Mouse (Mus musculus) heart, embryonic 10.5 days (tissue): ENCODE results near the gene Henmt1. TPM values are rescaled to one million over a fixed set of nuclear protein-coding genes. Genes with fewer than 3 reads are reported as not detected.

Experiments
- DNase-seq: peaks from one replicate; pipeline ENCODE4 v3.0.0-alpha.2; 2017; ENCODE audit warnings: low spot score
- H3K27ac ChIP-seq: fragments of 300-500 bp; sonication (generic); 2 replicates; pipeline ENCODE4 v1.5.1; 2016; ENCODE audit warnings: mild to moderate bottlenecking
- H3K27me3 ChIP-seq: fragments of 300-500 bp; sonication (generic); 2 replicates; pipeline ENCODE4 v1.6.1; 2016; ENCODE audit warnings: mild to moderate bottlenecking; ENCODE audit not compliant: poor library complexity, insufficient read depth, severe bottlenecking
- H3K36me3 ChIP-seq: fragments of 300-500 bp; sonication (generic); 2 replicates; pipeline ENCODE4 v1.6.1; 2016; ENCODE audit warnings: mild to moderate bottlenecking, moderate library complexity
- H3K4me1 ChIP-seq: fragments of 300-500 bp; sonication (generic); 2 replicates; pipeline ENCODE4 v1.6.1; 2016; ENCODE audit warnings: mild to moderate bottlenecking
- H3K4me3 ChIP-seq: fragments of 300-500 bp; sonication (generic); 2 replicates; pipeline ENCODE4 v1.5.1; 2016; ENCODE audit warnings: mild to moderate bottlenecking, moderate library complexity
- H3K9me3 ChIP-seq: fragments of 300-500 bp; sonication (generic); 2 replicates; pipeline ENCODE4 v1.6.1; 2016; ENCODE audit warnings: mild to moderate bottlenecking, moderate library complexity
- WGBS: fragments of 180-500 bp; shearing (Covaris S2); methylation state at CpG from one replicate; pipeline ENCODE4 v1.1.7; 2016; 5-methylcytosine and 5-hydroxymethylcytosine counted together
- polyA plus RNA-seq: library from polyadenylated mRNA; unstranded; fragments of >200 nt; fragmentation: Nextera tagmentation; extraction: Ambion mirVana; gene quantifications from 2 replicates; pipeline ENCODE4 v1.2.1, GENCODE M21; 2016

Gene Henmt1
- polyA plus RNA-seq, 1 experiment from 2014 or later, result 0.33 TPM

GRCm38 (mm10) chr3:108986534-108986933 lies 46.9 kb downstream of the Henmt1 start:
- no peak overlapping the region for H3K27ac ChIP-seq
- no peaks in the 10 kb centered on the region for H3K9me3 ChIP-seq
- H3K27me3 ChIP-seq, result no peaks in the 10 kb centered on the region
- WGBS, result 74% methylated on average over 1 of the region's 1 CpGs
- no peak overlapping the region for H3K4me3 ChIP-seq
- 0 out of 2 replicates have a peak, but pooled peaks cover 4% of the 10 kb centered on the region for H3K4me1 ChIP-seq
- DNase-seq, result no peak
- H3K36me3 ChIP-seq, result peaks cover 36% of the 10 kb centered on the region

- peaks cover 42% of the 10 kb centered on the region for H3K36me3 ChIP-seq
- 76% methylated on average over 12 of the region's 12 CpGs for WGBS
- H3K27ac ChIP-seq, result no peak overlapping the region
- H3K27me3 ChIP-seq, result no peaks in the 10 kb centered on the region
- H3K9me3 ChIP-seq, result no peaks in the 10 kb centered on the region
- no peak for DNase-seq
- 0 out of 2 replicates have a peak, but pooled peaks cover 4% of the 10 kb centered on the region for H3K4me1 ChIP-seq
- H3K4me3 ChIP-seq, result no peak overlapping the region
Measured at GRCm38 (mm10) chr3:108987009-108987659, 47.5 kb downstream of the Henmt1 start.

- no peaks in the 10 kb centered on the region for H3K27me3 ChIP-seq
- H3K9me3 ChIP-seq, result no peaks in the 10 kb centered on the region
- H3K36me3 ChIP-seq, result peaks cover 37% of the 10 kb centered on the region
- H3K4me1 ChIP-seq, result no peaks in the 10 kb centered on the region
- H3K27ac ChIP-seq, result no peak overlapping the region
- DNase-seq, result no peak
- WGBS, result 80% methylated on average over 9 of the region's 9 CpGs
- no peak overlapping the region for H3K4me3 ChIP-seq
Measured at GRCm38 (mm10) chr3:108989971-108990548, 50.4 kb downstream of the Henmt1 start.

- H3K4me3 ChIP-seq, result no peak overlapping the region
- no peaks in the 10 kb centered on the region for H3K27me3 ChIP-seq
- H3K27ac ChIP-seq, result no peak overlapping the region
- peaks cover 5% of the 10 kb centered on the region for H3K4me1 ChIP-seq
- no peaks in the 10 kb centered on the region for H3K9me3 ChIP-seq
- DNase-seq, result no peak
- H3K36me3 ChIP-seq, result peaks cover 19% of the 10 kb centered on the region
- 85% methylated on average over 2 of the region's 2 CpGs for WGBS
Measured at GRCm38 (mm10) chr3:108994477-108994876, 54.8 kb downstream of the Henmt1 start.

GRCm38 (mm10) chr3:108995379-108995778 lies 55.7 kb downstream of the Henmt1 start:
- WGBS, result 64% methylated on average over 2 of the region's 2 CpGs
- H3K36me3 ChIP-seq, result peaks cover 18% of the 10 kb centered on the region
- H3K4me1 ChIP-seq, result peaks cover 5% of the 10 kb centered on the region

GRCm38 (mm10) chr3:108997284-108997683 lies 57.6 kb downstream of the Henmt1 start:
- no peaks in the 10 kb centered on the region for H3K9me3 ChIP-seq
- DNase-seq, result no peak
- H3K36me3 ChIP-seq, result peaks cover 19% of the 10 kb centered on the region
- no peaks in the 10 kb centered on the region for H3K27me3 ChIP-seq
- H3K4me3 ChIP-seq, result no peak overlapping the region
- peaks cover 5% of the 10 kb centered on the region for H3K4me1 ChIP-seq
- H3K27ac ChIP-seq, result no peak overlapping the region
- 48% methylated on average over 11 of the region's 11 CpGs for WGBS

More at GRCm38 (mm10) chr3:108995379-108995778, 55.7 kb downstream of the Henmt1 start:
- no peak for DNase-seq
- H3K9me3 ChIP-seq, result no peaks in the 10 kb centered on the region
- no peak overlapping the region for H3K27ac ChIP-seq
- H3K4me3 ChIP-seq, result no peak overlapping the region
- no peaks in the 10 kb centered on the region for H3K27me3 ChIP-seq

- WGBS, result 48% methylated on average over 4 of the region's 4 CpGs
- no peak overlapping the region for H3K27ac ChIP-seq
- DNase-seq, result no peak
Measured at GRCm38 (mm10) chr3:108997762-108998161, 58.1 kb downstream of the Henmt1 start.

GRCm38 (mm10) chr3:108999173-108999572 lies 59.5 kb downstream of the Henmt1 start:
- H3K27me3 ChIP-seq, result no peaks in the 10 kb centered on the region
- H3K4me1 ChIP-seq, result peaks cover 12% of the 10 kb centered on the region
- H3K27ac ChIP-seq, result no peak overlapping the region
- no peak for DNase-seq
- 77% methylated on average over 1 of the region's 1 CpGs for WGBS
- no peak overlapping the region for H3K4me3 ChIP-seq
- H3K9me3 ChIP-seq, result no peaks in the 10 kb centered on the region
- H3K36me3 ChIP-seq, result peaks cover 21% of the 10 kb centered on the region

More at GRCm38 (mm10) chr3:108997762-108998161, 58.1 kb downstream of the Henmt1 start:
- Histone ChIP-seq H3K27me3 (no peaks in the 10 kb centered on the region), H3K36me3 (peaks cover 21% of the 10 kb centered on the region), H3K9me3 (no peaks in the 10 kb centered on the region), H3K4me1 (peaks cover 5% of the 10 kb centered on the region), H3K4me3 (no peak overlapping the region)

GRCm38 (mm10) chr3:109005777-109006176 lies 66.1 kb downstream of the Henmt1 start:
- Histone ChIP-seq H3K36me3 (peaks cover 13% of the 10 kb centered on the region), H3K4me1 (peaks cover 25% of the 10 kb centered on the region), H3K9me3 (no peaks in the 10 kb centered on the region), H3K4me3 (no peak overlapping the region), H3K27ac (no peak overlapping the region), H3K27me3 (no peaks in the 10 kb centered on the region)
- 72% methylated on average over 5 of the region's 5 CpGs for WGBS
- DNase-seq, result no peak

- Histone ChIP-seq H3K36me3 (no peaks in the 10 kb centered on the region), H3K27me3 (no peaks in the 10 kb centered on the region), H3K9me3 (no peaks in the 10 kb centered on the region), H3K27ac (no peak overlapping the region), H3K4me1 (peaks cover 35% of the 10 kb centered on the region), H3K4me3 (no peak overlapping the region)
- no peak for DNase-seq
- WGBS, result 82% methylated on average over 5 of the region's 5 CpGs
Measured at GRCm38 (mm10) chr3:109008180-109008579, 68.5 kb downstream of the Henmt1 start.

Other genes starting within 250 kb of the Henmt1 start
- gene Gpsm2, start 217.6 kb upstream of the Henmt1 start, polyA plus RNA-seq, result 35.6 and 38.7 TPM in 2 replicates
- gene Aknad1, start 200.2 kb upstream of the Henmt1 start, polyA plus RNA-seq, result not detected in 2 replicates
- 29.4 and 30.8 TPM in 2 replicates for gene Stxbp3, start 99.3 kb upstream of the Henmt1 start, polyA plus RNA-seq
- gene Fndc7, start 49.9 kb upstream of the Henmt1 start, polyA plus RNA-seq, result 0.21 and 0.26 TPM in 2 replicates
- 56.4 and 64.3 TPM in 2 replicates for gene Prpf38b, start 28.1 kb upstream of the Henmt1 start, polyA plus RNA-seq
- gene Gm9857, start 572 bp downstream of the Henmt1 start, polyA plus RNA-seq, result not detected in 2 replicates
- 4.6 and 5.6 TPM in 2 replicates for gene Fam102b, start 87.7 kb downstream of the Henmt1 start, polyA plus RNA-seq
- not detected in 2 replicates for gene Slc25a54, start 140.6 kb downstream of the Henmt1 start, polyA plus RNA-seq
- 40.4 and 42.5 TPM in 2 replicates for gene Slc25a24, start 183.3 kb downstream of the Henmt1 start, polyA plus RNA-seq